Mouse (Mus musculus): ENCODE measurements around the gene Rbm3. TPM values are rescaled to one million over a fixed set of nuclear protein-coding genes. Genes with fewer than 3 reads are reported as not detected.

The Rbm3 gene
- total RNA-seq (2021), result 100 to 1,000 TPM; 268 to 306 TPM

DNA sequence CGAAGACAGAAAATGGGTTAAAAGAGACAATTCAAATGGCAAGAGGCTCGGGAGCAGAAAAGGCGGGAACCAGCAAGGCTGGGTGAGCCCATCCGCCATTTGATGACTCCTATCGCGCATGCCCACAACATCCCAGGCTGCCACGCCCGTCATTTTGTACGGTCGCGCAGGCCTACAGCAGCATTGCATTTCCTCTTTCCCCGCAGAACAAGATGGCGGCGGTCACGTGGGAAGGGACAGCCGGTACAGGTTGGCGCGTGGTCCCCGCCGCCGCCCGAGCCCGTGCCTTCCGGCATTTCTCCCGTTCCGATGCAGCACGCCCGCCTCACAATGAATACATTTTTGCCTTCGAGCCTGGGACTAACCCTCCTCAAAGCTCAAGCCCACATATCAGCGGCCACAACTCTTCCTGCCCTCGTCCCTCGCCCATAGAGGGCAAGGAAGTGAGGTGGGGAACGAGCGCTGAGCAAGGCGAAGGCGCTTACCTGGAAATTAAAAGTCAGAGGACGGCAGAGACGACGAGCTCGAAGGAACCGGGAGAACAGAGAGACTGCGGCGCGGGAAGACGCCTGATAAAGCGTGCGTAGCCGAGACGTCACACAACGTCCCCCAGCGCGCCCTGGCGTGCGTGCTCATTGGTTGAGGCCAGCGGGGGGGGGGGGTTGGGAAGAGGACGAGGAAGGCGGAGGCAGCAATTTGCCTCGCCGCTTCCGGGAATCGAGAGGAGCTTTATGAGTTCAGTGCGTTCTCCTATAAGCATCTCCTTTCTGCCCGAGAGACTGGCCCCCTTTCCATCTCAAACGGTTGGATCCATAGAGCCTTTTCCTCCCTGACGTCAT, at the start of gene Rbm3:
Gene Rbm3, minus strand, starts transcription at position 728 of the 839 bp plus-strand sequence.
- intact Hi-C loops (cut with DNase I), result no loop called here
- peak; percentile 85 to 92 for DNase-seq (ENCODE audit: extremely low spot score in 1 of 2, low spot score in 2 of 2)

DNA sequence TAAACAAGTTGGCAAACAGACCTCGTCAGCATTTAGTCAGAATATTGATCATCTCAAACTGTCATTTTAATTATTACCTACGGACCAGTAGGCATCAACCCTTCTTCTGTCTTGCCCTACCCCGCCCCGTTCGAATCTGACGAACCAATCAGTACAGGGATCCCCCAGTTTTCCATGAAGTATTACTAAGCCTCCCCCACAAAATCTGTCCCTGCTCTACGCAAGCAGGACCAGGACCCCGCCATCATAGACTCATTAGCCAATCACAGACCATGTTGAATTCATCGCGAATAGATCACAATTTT, 47.7 kb upstream of the Rbm3 start, which contains the start of gene Ebp:
Gene Ebp, minus strand, starts transcription at position 94 of the 305 bp plus-strand sequence.
- peak in 1 of 2 experiments; percentile 16 for DNase-seq (ENCODE audit: extremely low spot score in 1 of 2, low spot score in 2 of 2)
- intact Hi-C loops (cut with DNase I), result no loop called here

GRCm38 (mm10) chrX:8192640-8193418, 47.1 kb upstream of the Rbm3 start:
- peak; percentile 74 to 82 for DNase-seq (ENCODE audit: extremely low spot score in 1 of 2, low spot score in 2 of 2)
- intact Hi-C loops (cut with DNase I), result no loop called here

GRCm38 (mm10) chrX:8192126-8192639, 46.5 kb upstream of the Rbm3 start:
- intact Hi-C loops (cut with DNase I), result no loop called here
- DNase-seq (ENCODE audit: extremely low spot score in 1 of 2, low spot score in 2 of 2), result no peak

GRCm38 (mm10) chrX:8182871-8183540, 37.3 kb upstream of the Rbm3 start:
- intact Hi-C loops (cut with DNase I), result no loop called here
- no peak for DNase-seq (ENCODE audit: extremely low spot score in 1 of 2, low spot score in 2 of 2)

DNA sequence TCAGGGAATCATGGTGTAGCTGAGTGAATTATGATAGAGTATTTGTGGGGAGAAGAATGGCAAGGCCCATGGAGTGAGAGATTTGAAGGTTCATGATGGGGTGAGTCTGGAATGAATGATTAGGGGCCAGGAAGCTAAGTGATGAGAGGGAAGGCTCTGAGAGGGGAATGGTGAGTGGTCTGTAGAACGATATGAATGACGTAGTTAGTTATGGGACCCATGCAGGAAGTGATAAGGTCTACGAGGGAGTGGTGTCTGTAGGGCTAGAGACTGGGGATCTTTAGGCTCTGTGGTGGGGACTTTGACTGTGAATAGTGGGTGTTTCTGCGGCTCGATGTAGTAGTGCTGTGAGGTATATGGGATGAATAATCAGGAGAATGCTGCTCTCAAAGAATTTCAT, 34.0 kb upstream of the Rbm3 start:
- DNase-seq (ENCODE audit: extremely low spot score in 1 of 2, low spot score in 2 of 2), result no peak
- intact Hi-C loops (cut with DNase I), result no loop called here

GRCm38 (mm10) chrX:8178871-8179270, 33.2 kb upstream of the Rbm3 start:
- no peak for DNase-seq (ENCODE audit: extremely low spot score in 1 of 2, low spot score in 2 of 2)
- intact Hi-C loops (cut with DNase I), result no loop called here

DNA sequence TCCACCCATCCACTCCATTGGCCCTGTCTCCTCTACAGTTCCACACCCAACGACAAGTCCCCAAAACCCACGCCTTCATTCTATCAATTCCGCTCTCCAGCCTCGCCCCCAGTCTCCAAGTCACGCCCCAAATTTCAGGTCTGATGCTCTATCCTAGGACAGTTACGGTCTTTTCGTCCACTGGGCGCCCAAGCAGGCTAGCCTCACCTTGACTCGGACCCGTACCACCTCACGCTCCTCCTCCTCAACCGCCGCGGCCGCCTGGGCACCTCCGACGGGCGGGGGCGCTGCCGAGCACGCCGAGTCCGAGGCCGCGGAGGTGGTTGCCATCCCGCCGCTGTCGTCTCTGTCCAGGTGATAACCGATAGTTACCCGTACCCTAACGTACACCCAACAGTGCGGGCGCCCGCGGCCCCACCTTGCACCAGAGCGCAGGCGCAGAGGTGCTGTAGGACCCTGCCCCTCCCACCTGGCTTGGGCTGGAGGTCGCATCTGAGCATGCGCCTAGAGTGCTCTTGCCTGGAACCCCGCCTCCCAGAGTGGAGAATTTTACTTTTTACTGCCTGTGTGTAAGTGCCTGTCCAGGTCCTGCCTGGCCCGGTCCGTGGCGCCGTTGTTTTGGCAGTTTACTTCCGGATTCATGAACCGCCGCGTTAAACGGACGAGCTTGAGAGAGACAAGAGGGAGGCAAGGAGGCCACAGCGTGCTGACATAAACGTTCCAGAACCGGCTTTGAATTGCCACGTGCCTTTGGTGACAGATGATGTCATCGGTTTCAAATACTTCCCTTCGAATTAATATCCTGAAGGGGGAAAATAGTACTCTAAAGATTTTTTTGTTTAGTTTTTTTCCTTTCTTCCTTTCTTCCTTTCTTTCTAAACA, 30.1 kb upstream of the Rbm3 start, which contains the start of gene Tbc1d25:
Gene Tbc1d25, minus strand, starts transcription at position 678 of the 882 bp plus-strand sequence.
- peak; percentile 63 to 87 for DNase-seq (ENCODE audit: extremely low spot score in 1 of 2, low spot score in 2 of 2)
- intact Hi-C loops (cut with DNase I), result no loop called here

- DNase-seq (ENCODE audit: extremely low spot score in 1 of 2, low spot score in 2 of 2), result no peak
- intact Hi-C loops (cut with DNase I), result no loop called here
Observed at GRCm38 (mm10) chrX:8175169-8175503, 29.5 kb upstream of the Rbm3 start.

GRCm38 (mm10) chrX:8167716-8168647, 22.3 kb upstream of the Rbm3 start:
- no peak for DNase-seq (ENCODE audit: extremely low spot score in 1 of 2, low spot score in 2 of 2)
- intact Hi-C loops (cut with DNase I), result loop anchor here (5.0 kb wide), 1 partner anchor 84 kb away; the partner anchor contains the start of gene Ftsj1

DNA sequence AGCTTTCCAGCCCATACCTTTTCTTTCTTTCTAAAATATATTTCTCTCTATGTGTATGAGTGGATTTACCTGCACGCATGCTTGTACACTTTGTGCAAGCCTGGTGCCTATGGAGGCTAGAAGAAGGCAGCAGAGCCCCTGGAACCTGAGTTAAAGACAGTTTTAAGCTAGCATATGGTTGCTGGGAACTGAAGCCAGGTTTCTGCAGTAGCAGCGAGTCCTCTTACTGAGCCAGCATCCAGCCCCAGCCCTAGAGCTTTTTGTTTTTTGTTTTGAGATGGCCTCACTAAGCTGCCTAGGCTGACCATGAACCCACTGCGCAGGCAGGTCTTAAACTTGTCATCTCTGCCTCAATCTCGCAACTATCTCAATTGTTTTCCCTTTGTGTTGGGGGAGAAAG, 18.8 kb upstream of the Rbm3 start:
- intact Hi-C loops (cut with DNase I), result no loop called here
- no peak for DNase-seq (ENCODE audit: extremely low spot score in 1 of 2, low spot score in 2 of 2)

DNA sequence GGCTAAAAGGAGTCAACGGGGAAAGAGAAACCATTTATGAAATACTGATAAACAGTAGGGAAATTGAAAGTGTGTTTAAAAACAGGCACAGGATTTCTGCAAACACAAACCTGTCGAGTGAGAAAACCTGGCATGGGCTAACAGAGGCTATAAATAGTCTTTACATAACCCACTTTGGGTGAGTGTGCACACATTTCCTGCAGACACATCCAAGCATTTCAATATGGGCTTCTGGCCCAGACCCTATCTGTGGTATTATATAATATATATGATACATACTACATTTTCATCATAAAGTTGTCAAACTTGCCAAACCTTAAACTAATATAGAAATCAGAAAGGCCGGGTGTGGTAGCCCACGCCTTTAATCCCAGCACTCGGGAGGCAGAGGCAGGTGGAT, 17.4 kb upstream of the Rbm3 start:
- DNase-seq (ENCODE audit: extremely low spot score in 1 of 2, low spot score in 2 of 2), result no peak
- intact Hi-C loops (cut with DNase I), result no loop called here

- intact Hi-C loops (cut with DNase I), result no loop called here
- peak in 1 of 2 experiments; percentile 45 for DNase-seq (ENCODE audit: extremely low spot score in 1 of 2, low spot score in 2 of 2)
Observed at GRCm38 (mm10) chrX:8143750-8144149, 1.9 kb downstream of the Rbm3 start.

GRCm38 (mm10) chrX:8142948-8143347, 2.7 kb downstream of the Rbm3 start:
- intact Hi-C loops (cut with DNase I), result no loop called here
- DNase-seq (ENCODE audit: extremely low spot score in 1 of 2, low spot score in 2 of 2), result no peak

DNA sequence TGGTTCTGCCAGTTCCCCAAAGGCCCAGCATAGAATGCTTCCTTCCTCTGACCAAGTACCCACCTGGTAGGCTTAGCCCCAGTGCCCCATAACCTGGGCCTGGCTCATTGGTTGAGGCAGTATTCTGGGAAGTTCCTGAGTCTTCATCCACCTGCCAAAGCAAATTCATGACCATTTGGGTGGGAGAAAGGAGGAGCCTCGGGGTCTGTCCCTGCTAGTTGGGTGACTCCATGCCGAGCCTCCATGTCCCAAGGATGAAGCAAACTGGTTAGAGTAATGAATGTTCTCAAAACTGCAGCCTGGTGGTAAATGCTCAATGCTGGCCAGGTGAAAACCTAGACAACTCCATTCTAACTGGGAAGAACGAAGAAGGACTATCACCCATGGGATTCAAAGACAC, 4.6 kb downstream of the Rbm3 start:
- DNase-seq (ENCODE audit: extremely low spot score in 1 of 2, low spot score in 2 of 2), result no peak
- intact Hi-C loops (cut with DNase I), result no loop called here

- intact Hi-C loops (cut with DNase I), result no loop called here
- no peak for DNase-seq (ENCODE audit: extremely low spot score in 1 of 2, low spot score in 2 of 2)
Observed at GRCm38 (mm10) chrX:8140446-8140845, 5.2 kb downstream of the Rbm3 start.

DNA sequence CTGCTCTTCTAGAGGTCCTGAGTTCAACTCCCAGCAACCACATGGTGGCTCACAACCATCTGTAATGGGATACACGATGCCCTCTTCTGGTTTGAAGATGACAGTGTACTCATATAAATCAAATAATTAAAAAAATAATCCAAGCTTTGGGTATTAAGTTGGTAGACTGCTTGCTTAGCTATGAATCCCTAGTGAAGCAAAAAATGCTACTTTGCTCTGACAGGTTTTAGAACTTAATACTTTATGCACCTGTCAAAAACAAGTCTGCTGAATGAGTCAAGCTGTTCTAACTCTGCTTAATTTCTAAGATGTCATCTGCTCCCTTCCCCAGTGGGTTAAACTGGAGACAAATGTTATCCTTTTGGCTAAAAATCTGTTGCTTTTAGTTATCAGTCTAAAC, 6.2 kb downstream of the Rbm3 start:
- intact Hi-C loops (cut with DNase I), result no loop called here
- DNase-seq (ENCODE audit: extremely low spot score in 1 of 2, low spot score in 2 of 2), result no peak

All from left cerebral cortex, postnatal 10 days (tissue).